Mouse (Mus musculus) lung, adult 2 months (tissue): ENCODE results near the gene Emc10.

Experiments used
- CTCF ChIP-seq: fragments of 200-500 bp; IDR thresholded peaks from 2 replicates; pipeline ENCODE4 v1.5.1; 2011; ENCODE audit warnings: mild to moderate bottlenecking, low read length, control low read depth; ENCODE audit not compliant: insufficient read depth
- POLR2A ChIP-seq: fragments of 200-500 bp; IDR thresholded peaks from 2 replicates; pipeline ENCODE4 v1.6.1; 2011; ENCODE audit warnings: low read depth, mild to moderate bottlenecking, control low read depth, low read length, borderline replicate concordance; ENCODE audit errors: extremely low read depth

DNA sequence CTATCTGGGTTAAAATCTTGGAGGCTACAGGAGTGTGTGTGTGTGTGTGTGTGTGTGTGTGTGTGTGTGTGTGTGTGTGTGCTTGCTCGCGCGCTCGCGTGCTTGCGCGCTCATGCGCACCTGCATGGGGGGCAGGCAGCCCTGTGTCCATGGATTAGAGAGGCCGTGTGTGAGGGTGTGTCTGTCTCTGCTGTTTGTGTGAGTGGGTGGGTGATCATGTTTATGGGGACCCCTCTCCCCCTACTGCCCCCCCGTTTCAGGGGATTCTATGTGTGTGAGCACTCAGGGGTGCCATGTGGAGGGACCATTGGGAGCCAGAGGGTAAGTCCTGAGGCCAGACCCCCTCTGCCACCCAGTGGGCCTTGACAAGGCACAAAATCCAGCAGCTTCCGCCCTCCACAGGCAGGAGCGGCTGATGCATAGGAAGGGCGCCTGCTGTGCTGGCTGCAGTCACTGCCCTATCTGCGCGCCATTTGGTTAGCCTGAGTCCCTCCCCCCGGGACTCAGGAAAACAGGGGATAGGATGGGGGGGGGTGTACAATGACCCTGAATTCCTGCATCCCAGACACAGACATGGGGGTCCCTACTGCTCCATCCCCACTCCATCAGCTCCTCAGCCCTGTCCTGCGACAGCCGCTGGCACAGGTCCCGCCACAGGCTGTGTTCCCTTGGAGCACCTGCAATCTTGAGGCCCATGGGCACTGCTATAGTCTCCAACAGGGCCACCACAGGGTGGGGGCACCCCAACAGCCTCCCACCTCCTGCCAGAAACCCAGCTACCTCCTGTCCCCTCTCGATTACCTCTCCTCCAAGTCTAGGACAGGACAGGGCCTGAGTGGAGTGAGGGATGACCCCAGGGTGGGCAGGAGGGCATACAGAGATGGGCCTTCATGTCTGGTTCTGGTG lies 52.8 kb downstream of the Emc10 start:
- TF ChIP-seq POLR2A (no peak), CTCF (no peak)
